Mouse (Mus musculus): ENCODE data around the gene Tmem106a. TPM values are rescaled to one million over a fixed set of nuclear protein-coding genes. Genes with fewer than 3 reads are reported as not detected.
"Not testable (repeated sequence)": the region's sequence is repeated elsewhere in the genome, so short reads cannot be mapped to it uniquely, and the experiment has no call there.

Gene Tmem106a
- polyA plus RNA-seq, 1 experiment, result 510 TPM

DNA sequence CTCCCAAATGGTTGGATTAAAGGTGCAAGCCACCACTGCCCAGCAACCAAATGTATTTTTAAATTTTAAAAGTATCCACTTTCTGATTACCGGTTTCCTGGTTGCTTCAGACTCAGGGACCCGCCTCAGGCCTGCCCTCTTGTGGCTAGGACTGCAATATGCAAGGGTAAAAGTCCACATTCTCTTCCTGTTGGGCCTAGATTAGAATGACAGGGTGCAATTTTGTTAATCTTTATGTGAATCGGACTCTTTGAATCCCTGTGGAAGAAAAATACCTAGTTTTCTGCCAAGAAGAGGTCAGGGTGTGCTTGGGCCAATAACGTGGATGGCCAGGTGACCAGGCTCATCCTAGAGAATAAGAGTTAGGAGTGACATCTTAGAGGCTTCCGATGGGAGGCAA is 7.4 kb downstream of the Tmem106a start:
- Histone ChIP-seq H3K27ac (ENCODE audit: insufficient read depth, low read depth, low read length) (peak overlapping the region; percentile 64), H3K4me1 (ENCODE audit: control insufficient read depth, insufficient read depth, low read length) (peaks cover 36% of the 10 kb centered on the region), H3K4me3 (ENCODE audit: insufficient read depth, low read length) (no peak overlapping the region)
- peak; percentile 84 for TF ChIP-seq CTCF (IDR thresholded peaks at IDR 0.05; ENCODE audit: low read depth, low read length)
- no peak for TF ChIP-seq POLR2A (IDR thresholded peaks at IDR 0.05; ENCODE audit: borderline replicate concordance, low read depth, low read length)

DNA sequence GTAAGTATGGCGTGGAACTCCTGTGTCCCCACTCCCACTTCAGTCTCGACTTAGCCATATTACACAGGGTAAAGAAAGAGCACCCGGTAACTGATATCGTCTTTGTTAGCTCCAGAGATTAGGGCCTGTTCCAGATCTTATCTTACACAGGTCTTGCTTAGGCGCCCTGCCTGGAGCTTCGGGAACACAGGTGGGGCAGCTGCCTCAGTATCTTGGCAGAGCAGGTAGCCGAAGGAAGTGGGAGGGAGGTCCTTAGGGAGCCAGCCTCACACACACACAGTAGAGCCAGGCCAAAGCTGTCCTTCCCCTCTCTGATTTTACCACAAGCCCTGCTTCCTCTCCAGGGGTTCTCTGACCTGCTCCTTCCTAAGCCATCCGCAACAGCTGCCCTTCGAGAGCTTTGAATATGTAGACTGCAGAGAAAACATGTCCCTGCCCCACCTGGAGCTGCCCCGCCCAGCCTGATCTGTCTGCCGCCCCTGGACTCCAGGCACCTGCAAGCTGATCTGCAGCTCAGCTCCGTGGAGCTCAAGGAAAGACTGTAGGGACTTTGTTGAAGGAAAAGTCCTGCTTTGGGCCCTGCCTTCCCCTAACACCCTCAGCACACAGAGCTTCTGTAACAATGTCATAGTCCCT is 8.1 kb downstream of the Tmem106a start:
- H3K4me3 ChIP-seq (ENCODE audit: insufficient read depth, low read length), result no peak overlapping the region
- TF ChIP-seq CTCF (IDR thresholded peaks at IDR 0.05; ENCODE audit: low read depth, low read length) (no peak), POLR2A (IDR thresholded peaks at IDR 0.05; ENCODE audit: borderline replicate concordance, low read depth, low read length) (no peak)
- H3K4me1 ChIP-seq (ENCODE audit: control insufficient read depth, insufficient read depth, low read length), result peaks cover 31% of the 10 kb centered on the region
- H3K27ac ChIP-seq (ENCODE audit: insufficient read depth, low read depth, low read length), result no peak overlapping the region

DNA sequence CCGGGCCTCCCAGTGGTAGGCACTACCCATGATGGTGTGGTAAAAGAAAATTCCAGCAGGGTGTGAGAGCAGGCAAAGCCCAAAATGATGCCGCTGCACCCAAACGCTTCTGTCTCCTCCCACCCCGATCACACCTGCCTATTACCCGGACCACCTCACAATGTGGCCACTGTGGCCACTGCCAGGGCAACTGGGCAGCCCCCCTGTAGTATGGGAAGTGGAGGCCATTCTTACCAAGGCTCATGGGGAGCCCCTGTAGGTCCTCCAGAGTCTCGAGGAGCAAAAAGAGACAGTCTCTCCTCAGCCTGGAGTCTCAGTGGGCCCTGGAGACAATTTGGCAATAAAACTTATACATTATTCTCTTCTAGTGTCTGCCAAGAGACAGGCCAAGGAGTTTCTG is 17.1 kb downstream of the Tmem106a start, which contains the start of gene Gm11634:
Gene Gm11634, minus strand, starts transcription at position 101 of the 400 bp plus-strand sequence.
- Histone ChIP-seq H3K4me3 (ENCODE audit: insufficient read depth, low read length) (no peak within 1 kb of the TSS), H3K27ac (ENCODE audit: insufficient read depth, low read depth, low read length) (no peak within 1 kb of the TSS), H3K4me1 (ENCODE audit: control insufficient read depth, insufficient read depth, low read length) (no peaks in the 10 kb centered on the region)
- TF ChIP-seq CTCF (IDR thresholded peaks at IDR 0.05; ENCODE audit: low read depth, low read length) (no peak), POLR2A (IDR thresholded peaks at IDR 0.05; ENCODE audit: borderline replicate concordance, low read depth, low read length) (no peak)

DNA sequence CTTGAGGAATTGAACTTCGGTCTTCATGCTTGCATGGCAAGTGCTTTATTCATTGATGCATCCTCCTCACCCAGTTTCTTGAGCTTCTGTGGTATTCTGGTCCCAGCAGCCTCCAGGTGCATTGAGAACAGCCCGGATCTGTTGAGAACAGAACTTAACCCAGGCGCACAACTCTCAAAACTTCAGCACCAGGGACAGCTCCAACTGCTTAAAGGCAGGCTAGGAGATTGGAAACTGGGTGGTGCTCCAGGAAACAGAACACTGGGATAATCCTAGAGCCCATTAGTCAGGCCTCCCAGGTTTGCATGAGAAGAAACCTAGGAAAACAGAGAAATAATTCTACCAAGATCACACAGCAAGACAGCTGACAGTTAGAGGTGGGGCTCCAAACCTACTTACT is 20.4 kb downstream of the Tmem106a start:
- H3K4me3 ChIP-seq (ENCODE audit: insufficient read depth, low read length), result no peak overlapping the region
- no peaks in the 10 kb centered on the region for H3K4me1 ChIP-seq (ENCODE audit: control insufficient read depth, insufficient read depth, low read length)
- TF ChIP-seq CTCF (IDR thresholded peaks at IDR 0.05; ENCODE audit: low read depth, low read length) (no peak), POLR2A (IDR thresholded peaks at IDR 0.05; ENCODE audit: borderline replicate concordance, low read depth, low read length) (no peak)
- no peak overlapping the region for H3K27ac ChIP-seq (ENCODE audit: insufficient read depth, low read depth, low read length)

DNA sequence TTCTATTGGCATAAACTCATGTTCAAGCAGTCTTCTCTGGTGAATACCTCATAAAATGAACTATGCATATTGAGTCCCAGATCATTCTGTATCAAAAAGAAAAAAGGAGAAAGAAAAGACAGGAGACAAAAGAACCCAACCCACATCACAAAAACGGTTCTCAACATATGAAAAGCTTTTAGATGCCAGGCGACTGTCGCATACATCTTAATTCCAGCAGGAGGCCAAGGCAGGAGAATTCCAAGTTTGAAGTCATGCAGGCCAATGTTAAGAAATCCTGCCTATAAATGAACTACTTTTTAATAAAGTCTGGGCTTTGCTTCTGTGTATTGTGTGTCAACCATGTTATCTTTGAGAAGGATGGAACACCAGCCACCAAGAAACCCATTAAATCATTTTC is 22.1 kb downstream of the Tmem106a start:
- TF ChIP-seq POLR2A (IDR thresholded peaks at IDR 0.05; ENCODE audit: borderline replicate concordance, low read depth, low read length) (no peak), CTCF (IDR thresholded peaks at IDR 0.05; ENCODE audit: low read depth, low read length) (no peak)
- Histone ChIP-seq H3K4me3 (ENCODE audit: insufficient read depth, low read length) (no peak overlapping the region), H3K4me1 (ENCODE audit: control insufficient read depth, insufficient read depth, low read length) (no peaks in the 10 kb centered on the region)

DNA sequence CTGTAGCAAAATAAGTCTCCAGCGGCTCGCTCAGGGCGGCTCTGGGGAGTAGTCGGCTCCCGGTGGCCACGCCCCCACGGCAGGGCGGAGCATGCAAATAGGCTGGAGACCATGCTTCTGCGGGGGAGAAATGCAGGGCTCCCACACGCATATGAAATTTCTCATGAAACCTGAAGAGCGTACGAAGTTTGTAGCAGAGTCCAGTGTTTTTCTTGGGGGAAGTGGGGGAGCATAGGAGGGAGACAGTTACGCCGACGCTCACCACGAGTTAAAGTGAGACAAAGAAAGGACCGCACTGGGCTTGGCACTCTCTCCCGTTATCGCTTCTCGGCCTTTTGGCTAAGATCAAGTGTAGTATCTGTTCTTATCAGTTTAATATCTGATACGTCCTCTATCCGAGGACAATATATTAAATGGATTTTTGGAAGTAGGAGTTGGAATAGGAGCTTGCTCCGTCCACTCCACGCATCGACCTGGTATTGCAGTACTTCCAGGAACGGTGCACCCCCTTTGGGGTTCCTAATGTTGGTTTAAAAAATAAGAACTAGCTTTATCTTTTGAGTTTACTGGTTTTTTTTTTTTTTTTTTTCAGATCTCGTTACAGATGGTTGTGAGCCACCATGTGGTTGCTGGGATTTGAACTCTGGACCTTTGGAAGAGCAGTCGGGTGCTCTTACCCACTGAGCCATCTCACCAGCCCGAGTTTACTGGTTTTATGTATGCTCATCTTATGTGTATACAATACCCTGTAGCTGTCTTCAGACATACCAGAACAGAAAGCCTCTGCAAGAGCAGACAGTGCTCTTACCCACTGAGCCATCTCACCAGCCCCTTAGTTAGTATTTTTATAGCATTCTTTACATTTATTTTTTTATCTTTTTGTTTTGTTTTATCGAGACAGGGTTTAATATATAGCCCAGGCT is 22.8 kb downstream of the Tmem106a start:
- peak overlapping the region; percentile 39 for H3K4me3 ChIP-seq (ENCODE audit: insufficient read depth, low read length)
- H3K4me1 ChIP-seq (ENCODE audit: control insufficient read depth, insufficient read depth, low read length), result not testable (repeated sequence)
- H3K27ac ChIP-seq (ENCODE audit: insufficient read depth, low read depth, low read length), result peak overlapping the region; percentile 84

More for the DNA sequence above, 22.1 kb downstream of the Tmem106a start:
- no peak overlapping the region for H3K27ac ChIP-seq (ENCODE audit: insufficient read depth, low read depth, low read length)

DNA sequence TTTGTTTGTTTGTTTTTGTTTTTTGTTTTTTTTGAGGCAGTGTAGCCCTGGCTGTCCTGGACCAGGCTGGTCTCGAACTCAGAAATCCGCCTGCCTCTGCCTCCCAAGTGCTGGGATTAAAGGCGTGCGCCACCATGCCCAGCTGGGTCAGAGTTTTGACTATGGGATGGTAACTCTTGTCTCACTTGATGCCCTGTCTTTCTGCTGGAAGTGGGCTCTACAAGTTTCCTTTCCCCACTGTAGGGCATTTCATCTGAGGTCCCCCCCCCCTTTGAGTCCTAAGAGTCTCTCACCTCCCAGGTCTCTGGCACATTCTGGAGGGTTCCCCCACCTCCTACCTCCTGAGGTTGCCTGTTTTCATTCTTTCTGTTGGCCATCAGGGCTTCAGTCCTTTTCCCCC is 25.1 kb downstream of the Tmem106a start:
- not testable (repeated sequence) for H3K27ac ChIP-seq (ENCODE audit: insufficient read depth, low read depth, low read length); H3K4me3 ChIP-seq (ENCODE audit: insufficient read depth, low read length)
- peaks cover 10% of the 10 kb centered on the region for H3K4me1 ChIP-seq (ENCODE audit: control insufficient read depth, insufficient read depth, low read length)

DNA sequence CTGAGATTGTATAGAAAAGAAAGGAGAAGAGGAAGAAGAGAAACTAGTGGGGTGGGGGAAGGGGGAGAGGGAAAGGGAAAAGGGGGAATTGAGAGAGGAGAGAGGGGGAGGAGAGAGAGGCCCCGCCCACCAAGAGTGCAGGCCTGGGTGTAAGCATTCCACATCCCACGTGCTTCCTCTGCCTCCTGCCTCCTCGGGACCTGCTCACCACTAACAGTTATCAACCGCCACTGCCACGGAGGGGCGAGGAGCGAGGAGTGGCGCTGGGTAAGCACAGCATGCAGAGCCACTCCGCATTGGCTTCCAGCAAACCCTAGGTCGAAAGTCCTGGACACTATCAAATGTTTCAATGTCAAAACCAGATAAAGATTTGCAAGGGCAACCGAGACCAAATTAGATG is 28.4 kb downstream of the Tmem106a start:
- no peak for TF ChIP-seq POLR2A (IDR thresholded peaks at IDR 0.05; ENCODE audit: borderline replicate concordance, low read depth, low read length)
- no peak for TF ChIP-seq CTCF (IDR thresholded peaks at IDR 0.05; ENCODE audit: low read depth, low read length)
- peak overlapping the region; percentile 16; the same call in 1 of the 2 replicates for H3K4me3 ChIP-seq (ENCODE audit: insufficient read depth, low read length)
- no peak overlapping the region for H3K27ac ChIP-seq (ENCODE audit: insufficient read depth, low read depth, low read length)
- H3K4me1 ChIP-seq (ENCODE audit: control insufficient read depth, insufficient read depth, low read length), result peaks cover 20% of the 10 kb centered on the region

DNA sequence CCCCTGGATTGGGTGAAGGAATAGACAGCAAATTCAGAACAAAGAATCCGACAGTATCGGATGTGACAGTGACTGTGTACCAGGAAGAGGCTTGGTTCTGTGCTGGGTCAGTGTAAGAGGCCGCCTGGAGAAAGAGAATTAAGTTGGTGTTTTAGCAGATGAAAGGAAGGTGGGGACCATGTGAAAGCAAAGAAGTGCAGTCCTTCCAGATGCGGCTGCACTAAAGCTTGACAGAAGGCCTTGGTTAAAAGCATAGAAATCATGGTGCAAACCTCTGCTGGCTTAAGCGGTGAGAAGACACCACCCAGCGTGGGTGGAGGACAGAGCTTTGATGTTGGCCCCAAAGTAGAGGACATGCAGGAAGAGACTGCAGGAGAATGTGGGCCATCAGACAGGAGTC is 31.6 kb downstream of the Tmem106a start:
- H3K4me3 ChIP-seq (ENCODE audit: insufficient read depth, low read length), result no peak overlapping the region
- no peak for TF ChIP-seq POLR2A (IDR thresholded peaks at IDR 0.05; ENCODE audit: borderline replicate concordance, low read depth, low read length)
- TF ChIP-seq CTCF (IDR thresholded peaks at IDR 0.05; ENCODE audit: low read depth, low read length), result no peak
- H3K27ac ChIP-seq (ENCODE audit: insufficient read depth, low read depth, low read length), result no peak overlapping the region
- H3K4me1 ChIP-seq (ENCODE audit: control insufficient read depth, insufficient read depth, low read length), result peaks cover 25% of the 10 kb centered on the region

DNA sequence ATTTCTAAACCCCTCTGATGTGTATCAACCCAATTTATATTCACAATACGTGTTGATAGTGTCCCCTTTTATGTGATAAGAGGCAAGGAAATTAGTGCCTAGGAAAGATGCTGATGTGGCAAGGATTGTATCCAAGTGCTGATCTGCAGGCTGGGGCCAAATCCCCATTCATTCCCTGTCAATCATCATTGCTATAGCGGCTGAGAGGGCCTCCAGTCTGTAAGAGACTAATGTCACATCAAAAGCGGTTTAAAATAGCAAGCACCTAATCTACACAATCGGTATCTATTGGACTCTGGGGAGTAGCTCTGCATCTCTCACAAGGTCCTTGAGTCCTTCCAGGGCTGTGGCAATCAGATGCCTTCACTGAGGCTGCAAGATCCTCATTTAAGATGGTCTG is 32.1 kb downstream of the Tmem106a start:
- no peak overlapping the region for H3K27ac ChIP-seq (ENCODE audit: insufficient read depth, low read depth, low read length)
- no peak for TF ChIP-seq POLR2A (IDR thresholded peaks at IDR 0.05; ENCODE audit: borderline replicate concordance, low read depth, low read length)
- TF ChIP-seq CTCF (IDR thresholded peaks at IDR 0.05; ENCODE audit: low read depth, low read length), result no peak
- H3K4me1 ChIP-seq (ENCODE audit: control insufficient read depth, insufficient read depth, low read length), result peaks cover 27% of the 10 kb centered on the region
- H3K4me3 ChIP-seq (ENCODE audit: insufficient read depth, low read length), result no peak overlapping the region
